Mouse (Mus musculus) kidney, adult 18-20 months (tissue): ENCODE results near the gene Tnfsf12.
"Not testable (repeated sequence)": the region's sequence is repeated elsewhere in the genome, so short reads cannot be mapped to it uniquely, and the experiment has no call there.

Experiments used
- DNase-seq: peaks from one replicate; pipeline ENCODE4 v3.0.0; 2021

Gene Tnfsf12

DNA sequence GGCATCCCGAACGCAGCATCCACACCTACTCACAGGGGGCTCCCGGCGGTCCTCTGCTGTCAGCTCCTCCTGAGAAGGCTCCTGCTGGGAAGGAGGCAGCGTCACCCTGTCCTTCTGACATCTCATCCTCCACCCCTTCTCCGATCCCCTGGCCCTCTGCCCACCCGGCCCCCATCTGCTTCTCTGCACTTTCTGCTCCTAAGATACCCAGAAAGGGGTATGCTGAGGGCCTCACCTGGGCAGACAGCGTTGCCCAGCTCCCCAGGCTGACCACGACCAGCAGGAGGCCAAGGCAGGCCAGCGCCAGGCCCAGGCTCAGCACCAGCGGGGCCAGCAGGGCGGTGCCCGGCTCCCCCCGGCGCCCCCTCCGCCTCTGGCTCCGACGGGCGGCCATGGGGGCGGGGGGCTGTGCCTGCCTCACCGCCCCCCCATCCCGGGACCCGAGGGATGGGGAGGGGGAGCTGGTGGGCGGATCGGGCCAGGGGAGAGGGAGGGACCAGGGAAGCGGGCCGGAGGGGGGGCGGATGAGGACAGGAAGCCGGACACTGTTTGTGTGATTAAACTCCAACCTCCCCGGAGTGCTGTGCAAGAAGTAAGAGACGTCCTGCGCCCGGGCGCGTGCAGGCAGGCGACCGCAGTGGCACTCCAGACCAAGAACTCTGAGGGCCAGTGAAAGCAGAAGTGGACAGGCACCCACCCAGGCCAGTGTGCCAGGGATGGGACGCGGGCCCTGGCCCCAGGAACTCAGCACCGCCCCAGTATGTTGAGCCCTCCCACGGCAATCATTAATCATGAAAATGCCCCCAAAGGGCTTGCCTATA is at the start of gene Tnfsf12, which contains the start of gene Tnfsfm13:
TSS of gene Tnfsf12 (minus strand) at position 489 of the 821 bp plus-strand sequence.
TSS of gene Tnfsfm13 (minus strand) at position 738 of the 821 bp plus-strand sequence.
- DNase-seq: peak; percentile 87

DNA sequence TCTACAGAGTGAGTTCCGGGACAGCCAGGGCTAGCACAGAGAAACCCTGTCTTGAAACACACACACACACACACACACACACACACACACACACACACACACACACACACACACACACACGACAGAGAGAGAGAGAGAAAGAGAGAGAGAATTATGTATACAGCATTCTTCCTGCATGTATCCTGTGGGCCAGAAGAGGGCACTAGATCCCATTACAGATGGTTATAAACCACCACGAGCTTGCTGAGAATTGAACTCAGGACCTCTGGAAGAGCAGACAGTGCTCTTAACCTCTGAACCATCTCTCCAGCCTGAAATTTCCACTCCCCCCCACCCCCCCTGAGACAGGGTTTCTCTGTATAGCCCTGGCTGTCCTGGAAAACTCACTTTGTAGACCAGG is 35.8 kb upstream of the Tnfsf12 start:
- not testable (repeated sequence) for DNase-seq

DNA sequence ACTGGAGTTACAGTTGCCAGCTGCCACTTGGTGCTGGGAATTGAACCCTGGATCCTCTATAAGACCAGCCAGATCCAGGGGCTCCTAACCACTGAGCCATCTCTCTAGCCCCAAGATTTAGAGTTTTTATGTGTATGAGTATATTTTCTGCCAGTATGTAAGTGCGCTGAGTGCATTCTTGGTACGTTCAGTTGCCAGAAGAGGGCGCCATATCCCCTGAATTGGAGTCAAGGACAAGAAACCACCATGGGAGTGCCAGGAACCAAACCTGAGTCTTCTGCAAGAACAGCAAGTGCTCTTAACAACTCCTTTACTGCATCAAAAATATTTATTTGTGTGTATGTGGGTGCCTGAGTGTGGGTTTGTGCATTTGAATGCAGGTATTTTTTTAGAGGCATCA is 33.4 kb upstream of the Tnfsf12 start:
- peak; percentile 65 for DNase-seq

DNA sequence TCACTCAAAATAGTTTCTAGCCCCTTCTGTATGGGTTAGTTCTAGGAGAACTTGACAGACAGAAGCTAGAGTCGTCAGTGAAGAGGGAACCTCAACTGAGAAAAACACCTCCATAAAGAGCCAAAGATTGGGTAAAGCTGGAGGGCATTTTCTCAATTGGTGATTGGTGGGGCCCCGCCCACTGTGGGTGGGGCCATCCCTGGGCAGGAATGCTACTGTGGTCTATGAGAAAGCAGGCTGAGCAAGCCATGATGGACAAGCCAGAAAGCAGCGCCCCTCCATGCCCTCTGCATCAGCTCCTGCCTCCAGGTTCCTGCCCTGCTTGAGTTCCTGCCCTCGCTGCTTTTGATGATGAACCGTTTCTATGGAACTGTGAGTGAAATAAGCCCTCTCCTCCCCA is 30.3 kb upstream of the Tnfsf12 start:
- no peak for DNase-seq

DNA sequence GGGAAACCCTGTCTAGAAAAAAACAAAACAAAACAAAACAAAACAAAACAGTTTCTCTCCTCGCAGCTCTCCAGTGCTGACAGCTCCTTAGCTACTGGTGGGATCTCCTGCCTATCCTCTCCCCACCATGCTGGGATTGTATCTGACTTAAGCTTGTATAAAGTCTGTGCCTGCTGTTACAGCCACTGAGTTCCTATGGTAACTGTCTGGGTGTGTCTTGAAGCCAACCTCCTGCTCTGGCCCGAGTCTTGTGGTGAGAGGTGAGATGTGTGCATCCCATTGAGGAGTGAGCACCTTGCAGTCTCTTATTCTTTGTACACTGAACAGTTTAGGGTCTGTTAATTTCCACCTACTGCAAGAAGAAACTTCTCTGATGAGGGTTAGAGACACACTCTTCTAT is 27.4 kb upstream of the Tnfsf12 start:
- no peak for DNase-seq

DNA sequence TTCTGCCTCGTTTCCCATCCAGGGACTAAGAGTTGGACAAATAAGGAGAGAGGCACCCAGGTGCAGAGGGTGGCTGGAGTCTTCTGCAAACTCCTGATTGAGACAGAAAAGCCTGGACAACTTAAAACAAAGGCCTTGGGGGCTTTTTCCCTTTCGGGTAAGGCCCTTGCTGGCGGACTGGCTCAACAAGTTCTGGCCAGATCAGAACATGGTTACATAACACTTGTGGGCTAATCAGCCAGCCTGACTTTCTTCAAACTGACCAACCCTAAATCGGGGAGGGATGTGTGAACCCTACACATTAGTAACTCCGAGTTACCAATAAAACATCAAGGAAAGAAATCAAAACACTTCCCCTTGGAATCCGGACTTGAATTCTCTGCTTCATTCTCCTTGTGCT is 25.2 kb upstream of the Tnfsf12 start:
- no peak for DNase-seq

DNA sequence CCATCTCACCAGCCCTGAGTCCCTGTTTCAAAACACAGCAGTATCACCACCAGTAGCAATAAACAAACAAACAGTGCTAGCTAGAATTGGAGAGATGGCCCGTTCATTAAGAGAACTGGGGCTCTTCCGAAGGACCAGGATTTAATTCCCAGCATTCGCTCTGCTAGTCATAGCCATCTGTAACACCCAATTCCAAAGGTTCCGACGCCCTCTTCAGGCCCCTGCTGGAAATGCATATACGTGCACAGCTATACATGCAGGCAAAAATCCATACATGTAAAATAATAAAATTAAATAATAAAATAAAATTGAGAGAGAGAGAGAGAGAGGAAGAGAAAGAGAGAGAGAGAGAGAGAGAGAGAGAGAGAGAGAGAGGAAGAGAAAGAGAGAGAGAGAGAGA is 23.8 kb upstream of the Tnfsf12 start:
- DNase-seq: no peak

DNA sequence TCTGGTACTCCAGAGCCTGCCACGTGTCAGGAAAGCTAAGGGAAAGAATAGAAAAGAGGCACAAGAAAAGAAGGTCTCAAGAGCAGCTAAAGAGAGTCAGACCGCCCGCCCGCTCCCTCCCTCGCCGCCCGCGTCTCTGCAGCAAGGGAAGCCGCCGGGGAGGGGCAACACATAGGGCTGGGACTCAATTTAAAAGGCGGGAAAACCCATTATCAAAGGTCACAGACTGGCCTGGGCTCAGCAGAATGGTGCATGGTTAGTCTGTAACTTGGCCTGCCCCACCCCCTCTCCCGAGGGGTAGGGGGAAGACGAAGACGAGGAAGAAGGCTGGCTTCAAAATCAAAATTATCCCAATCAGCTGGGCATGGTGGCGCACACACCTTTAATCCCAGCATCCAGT is 23.0 kb upstream of the Tnfsf12 start:
- peak; percentile 26 for DNase-seq

DNA sequence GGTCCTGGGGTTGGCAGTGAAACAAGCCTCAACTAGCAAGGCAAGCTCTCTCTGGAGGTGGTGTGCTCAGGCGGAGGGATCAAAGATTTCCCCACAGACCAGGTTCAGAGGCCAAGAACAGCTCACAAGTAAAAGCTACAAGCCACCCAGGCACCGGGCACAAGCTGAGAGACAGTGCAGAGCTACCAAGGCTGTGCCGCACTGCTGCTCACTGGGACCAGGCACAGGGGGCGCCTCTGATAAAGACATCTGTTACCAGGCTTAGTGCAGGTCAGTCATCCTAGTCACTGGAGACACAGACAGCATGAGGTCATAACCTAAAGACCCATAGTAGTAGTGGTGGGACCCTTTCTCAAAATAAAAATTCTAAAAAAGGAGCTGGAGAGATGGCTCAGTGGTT is 21.3 kb upstream of the Tnfsf12 start:
- no peak for DNase-seq

DNA sequence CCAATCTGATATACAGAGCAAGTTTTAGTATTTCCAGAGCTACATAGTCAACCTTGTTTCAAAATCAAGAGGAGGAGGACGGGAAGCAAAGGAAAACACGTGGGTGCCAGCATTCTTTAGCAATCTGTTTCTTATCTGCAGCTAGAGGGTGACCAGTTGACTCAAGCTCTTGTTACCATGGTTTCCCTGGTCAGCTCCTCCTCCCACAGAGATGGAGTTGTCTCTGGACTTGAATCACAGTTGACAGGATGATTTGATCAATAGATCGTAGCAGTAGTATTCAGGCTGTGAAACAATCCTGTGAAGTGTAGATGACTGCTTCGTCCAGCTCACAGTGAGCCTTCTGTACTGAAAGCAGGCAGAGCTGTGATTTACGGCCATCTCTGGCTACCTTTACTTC is 20.3 kb upstream of the Tnfsf12 start:
- no peak for DNase-seq

DNA sequence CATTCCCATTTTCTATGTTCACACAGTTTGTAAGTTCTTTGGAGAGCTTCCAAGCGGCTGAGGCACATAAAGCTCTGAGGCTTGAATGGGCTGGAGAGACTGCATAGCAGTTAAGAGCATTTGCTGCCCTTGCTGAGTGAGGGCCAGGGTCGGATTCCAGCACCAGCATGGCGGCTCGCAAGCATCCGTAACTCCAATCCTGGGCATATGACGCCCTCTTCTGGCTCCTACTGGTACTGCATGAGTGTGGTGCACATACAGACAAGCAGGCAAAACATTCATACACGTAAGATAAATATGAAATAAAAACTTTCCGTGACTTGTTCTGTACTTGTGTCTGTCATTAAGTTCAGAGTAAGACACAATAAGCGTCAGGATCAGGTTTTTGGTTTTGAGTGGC is 19.8 kb upstream of the Tnfsf12 start:
- DNase-seq: peak; percentile 73

DNA sequence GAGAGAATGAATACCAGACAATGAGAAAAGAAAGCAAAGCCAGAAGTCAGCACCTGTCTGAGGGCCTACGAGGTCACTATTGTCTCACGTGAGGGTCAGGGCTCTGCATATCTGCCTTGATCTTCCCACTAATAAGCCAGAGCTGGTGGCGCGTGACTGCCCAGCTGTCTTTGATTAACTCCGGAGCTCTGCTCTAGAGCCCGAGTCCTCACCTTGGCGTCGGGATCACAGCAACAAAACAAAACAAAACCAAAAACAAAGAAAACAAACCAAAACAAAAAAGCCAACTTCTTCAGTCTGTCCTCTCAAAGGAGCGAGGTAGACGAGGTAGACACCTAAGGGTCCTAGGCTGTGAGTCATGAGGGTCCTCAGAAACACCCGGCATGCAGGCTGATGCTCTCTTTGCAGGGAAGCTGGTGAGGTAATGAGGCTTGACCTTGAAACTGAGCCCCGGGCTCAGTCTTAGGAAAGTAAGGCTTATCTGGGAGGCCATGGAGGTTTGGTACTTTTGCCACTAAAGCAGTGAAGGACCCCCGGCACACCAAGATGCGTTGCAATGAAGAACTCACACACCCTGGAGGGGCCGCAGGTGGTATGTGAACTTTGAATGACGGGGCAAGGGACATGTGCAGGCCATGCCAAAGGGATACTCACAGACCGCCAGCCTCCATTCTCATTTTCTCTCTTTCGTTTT is 19.1 kb upstream of the Tnfsf12 start:
- DNase-seq: peak; percentile 68

DNA sequence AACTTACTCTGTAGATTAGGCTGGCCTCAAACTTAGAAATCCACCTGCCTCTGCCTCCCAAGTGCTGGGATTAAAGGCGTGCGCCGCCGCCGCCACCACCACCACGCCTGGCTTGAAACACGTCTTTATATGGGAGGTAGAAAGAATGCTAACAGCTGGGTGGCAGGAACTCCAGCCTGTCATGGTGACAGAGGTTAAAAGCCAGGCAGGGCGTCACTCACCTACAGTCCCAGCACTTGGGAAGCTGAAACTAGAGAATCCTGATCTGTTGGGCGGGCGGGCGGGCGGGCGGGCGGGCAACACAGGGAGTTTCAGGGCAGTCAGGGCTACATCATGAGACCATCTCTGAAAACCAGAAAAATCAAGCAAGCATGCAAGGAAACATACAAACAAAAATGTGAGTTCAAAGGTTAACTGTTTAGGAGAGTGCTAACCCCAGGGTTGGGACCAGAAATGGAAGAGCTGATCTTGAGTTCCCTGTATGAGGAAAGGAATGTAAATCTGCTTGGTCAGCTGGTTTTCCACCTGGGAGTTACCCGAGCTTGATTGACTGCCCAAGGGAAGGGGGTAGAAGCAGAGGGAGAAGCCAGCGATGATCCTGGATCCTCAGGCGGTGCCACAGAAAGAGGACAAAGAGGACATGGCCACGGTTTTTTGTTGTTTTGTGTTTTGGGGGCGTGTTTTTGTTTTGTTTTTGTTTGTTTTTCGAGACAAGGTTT is 17.5 kb upstream of the Tnfsf12 start:
- peak; percentile 17 for DNase-seq

DNA sequence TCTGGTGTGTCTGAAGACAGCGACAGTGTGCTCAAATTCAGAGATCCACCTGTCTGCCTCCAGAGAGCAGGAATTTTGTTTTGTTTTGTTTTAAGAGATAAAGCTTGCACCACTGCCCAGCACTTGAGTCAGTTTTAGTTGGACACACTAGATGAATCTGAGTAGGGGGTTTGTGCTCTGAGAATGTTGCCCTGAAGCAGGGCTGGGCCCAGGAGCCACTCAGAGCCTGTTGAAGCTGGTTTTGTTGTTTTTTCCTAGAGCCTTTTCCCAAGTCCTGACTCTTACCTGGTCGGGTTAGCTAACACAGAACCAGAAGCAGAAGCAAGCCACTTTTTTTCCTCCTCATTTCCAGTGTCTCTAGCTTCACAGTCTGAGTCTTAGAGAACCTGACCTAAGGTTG is 15.4 kb upstream of the Tnfsf12 start:
- no peak for DNase-seq

DNA sequence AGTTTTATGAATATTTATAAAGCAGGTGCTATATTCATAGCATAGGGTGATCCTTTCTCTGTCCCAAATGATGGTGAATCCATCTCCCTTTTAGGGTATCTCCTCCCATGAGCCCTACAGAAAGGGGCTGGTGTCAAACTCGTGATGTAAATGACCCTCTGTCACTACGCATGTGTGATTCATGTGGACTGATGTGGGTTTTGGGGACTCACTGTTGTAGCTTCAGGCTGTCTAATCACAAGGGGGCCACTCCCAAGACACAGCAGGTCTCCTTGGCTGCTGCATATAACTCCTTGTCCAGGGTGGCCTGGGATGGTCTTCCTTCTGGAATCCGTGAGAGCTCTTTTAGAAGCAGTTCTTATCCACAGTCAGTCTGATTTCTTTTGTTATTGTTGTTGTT is 14.8 kb upstream of the Tnfsf12 start:
- DNase-seq: no peak

DNA sequence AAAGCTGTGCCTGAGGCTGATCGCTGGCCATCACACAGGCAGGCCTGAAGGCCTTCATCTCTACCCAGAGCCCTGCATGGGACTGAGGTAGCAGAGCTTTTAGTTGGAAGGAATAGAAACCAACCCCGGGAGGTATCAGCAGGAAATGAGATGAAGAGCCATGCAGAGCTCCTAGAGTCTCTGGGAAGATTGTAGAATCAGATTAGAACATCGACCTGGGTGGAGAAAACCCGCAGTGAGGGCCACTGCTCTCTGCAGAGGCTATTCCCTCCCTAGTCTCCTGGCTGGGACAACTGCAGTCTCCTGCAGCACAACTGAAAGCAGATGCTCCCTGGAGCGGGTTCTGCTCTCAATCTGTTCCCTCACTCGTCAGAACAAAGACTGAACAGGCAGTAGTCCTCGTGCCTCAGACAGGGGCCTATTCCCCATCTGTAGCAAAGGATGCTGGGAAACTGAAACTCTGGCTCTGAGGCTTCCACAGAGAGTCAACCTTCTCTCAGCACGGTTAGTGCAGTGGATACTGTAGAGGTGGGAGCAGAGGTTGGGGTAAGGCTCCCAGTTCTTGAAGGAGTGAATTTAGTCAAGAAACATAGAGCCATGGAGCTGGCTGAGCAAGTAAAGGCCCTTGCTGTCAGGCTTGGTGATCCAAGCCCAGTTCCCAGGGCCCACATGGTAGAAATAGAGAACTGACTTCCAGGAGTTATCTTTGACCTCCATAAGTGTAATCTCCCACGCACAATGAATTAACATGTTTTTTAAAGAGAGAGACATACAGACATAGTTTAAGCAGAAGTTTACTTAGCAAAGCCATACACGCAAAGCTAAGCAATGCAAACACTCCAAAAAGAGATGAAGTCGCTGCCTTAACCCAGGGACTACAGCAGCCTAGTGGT is 14.2 kb upstream of the Tnfsf12 start:
- DNase-seq: no peak

DNA sequence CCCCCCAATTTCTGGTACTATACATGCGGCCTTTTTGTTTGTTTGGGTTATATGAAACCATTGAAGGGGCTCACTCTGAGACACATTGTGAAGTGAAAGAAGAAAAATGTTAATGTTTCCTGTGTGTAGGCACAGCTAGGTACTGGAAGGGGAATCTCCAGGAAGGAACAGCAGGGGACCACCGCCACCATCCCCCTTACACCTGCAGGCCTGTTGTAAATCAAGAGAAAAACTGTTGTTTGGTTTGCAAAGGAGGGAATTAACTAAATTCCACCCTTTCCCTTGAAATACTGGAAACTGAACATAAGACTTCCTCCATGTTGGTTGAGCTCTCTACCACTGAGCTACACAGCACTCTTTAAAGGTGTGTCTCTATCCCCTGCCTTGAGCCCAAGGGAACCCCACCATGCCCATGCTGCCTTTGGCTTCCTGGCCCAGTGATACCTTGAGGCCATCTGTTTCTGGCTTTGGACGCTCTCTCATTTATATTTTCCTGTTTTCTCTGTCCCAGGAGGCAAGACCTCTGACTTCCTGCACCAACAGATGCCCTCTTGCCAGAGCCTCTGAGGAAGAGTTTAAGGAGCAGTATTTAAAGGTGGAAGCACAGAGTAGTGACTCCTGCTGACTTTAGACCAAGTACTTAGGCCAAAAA is 13.1 kb upstream of the Tnfsf12 start:
- no peak for DNase-seq

DNA sequence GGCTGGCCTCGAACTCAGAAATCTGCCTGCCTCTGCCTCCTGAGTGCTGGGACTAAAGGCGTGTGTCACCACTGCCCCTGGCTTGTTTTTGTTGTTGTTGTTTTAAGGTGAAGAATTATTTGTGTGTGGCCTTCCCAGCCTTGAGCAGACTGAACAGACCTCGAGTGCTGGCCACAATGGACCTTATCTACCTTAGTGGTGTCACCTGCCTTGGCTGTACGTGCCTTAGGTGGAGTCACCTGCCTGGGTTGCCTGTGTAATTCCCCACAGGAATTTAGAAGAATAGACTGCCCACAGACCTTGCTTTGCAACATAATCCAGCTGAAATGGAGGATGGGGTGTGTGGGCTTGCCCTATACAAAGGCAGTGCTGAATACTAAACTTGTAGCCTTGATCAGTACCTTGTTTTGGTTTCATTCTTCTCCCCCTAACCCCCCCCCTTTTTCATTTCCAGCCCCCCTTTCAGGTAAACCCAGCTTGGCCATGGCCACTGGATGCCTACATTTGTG is 12.3 kb upstream of the Tnfsf12 start:
- DNase-seq: no peak

DNA sequence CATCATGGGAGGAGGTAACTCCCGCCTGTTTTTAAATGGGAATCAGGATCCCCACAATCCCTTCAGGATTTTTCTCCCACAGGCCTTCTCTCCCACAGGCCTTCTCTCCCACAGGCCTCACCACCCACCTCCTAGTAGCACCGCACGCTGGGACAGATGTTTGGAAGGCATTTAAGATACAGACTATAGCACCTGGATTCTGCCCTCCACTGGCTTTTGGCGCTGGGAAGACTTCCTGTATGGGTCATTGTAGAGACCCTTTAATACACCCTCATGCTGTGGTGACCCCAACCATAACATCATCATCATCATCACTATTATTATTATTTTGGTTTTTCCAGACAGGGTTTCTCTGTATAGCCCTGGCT is 11.8 kb upstream of the Tnfsf12 start:
- DNase-seq: no peak

DNA sequence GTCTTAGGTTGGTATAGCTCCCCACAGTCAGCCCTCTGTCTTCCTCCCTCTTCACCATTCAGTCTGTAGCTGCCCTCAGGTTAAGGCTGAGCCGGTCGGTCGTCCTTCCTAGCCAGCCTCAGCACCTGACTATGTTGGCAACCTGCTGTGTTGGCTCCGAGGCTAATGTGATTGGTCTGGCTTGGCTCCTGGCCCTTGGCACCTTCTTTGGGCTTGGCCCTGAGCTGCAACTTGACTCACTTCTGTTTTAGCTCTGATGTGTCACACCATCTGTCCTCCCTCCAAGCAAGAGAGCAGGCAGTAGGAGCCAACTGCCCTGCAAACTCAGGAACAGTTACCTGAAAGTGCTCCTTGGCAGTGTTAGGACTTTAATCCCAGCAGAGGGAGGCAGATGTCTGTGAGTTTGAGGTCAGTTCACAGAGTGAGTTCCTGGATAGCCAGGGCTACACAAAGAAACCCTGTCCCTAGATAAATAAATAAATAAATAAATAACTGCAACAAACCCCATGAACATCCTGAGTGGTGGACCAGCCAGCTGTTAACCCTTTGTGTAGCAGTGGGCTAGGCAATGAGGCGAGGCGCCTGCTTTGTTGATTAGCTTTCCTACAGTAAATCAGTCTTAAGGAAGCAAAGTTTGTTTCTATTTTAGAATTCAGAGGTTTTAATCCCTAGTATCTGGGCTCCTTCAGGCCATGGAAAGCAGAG is 11.3 kb upstream of the Tnfsf12 start:
- peak; percentile 85 for DNase-seq

DNA sequence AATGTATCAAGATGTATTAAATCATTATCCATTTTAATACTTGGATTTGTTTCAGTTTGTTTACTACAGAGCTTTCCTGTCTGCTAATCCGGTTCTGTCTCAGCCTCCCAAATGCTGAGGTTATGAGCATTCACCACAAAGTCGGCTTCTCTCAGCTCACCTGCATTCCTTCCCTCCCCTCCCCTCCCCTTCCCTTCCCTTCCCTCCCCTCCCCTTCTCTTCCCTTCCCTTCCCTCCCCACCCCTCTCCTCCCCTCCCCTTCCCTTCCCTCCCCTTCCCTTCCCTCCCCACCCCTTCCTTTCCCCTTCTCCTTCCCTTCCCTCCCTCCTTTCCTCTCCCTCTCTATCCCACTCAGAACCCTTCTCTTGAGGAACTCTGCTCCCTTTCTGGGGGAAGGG is 9.0 kb upstream of the Tnfsf12 start:
- no peak for DNase-seq
